Mouse (Mus musculus): Measurements from ENCODE around the gene Olfr307.
"Not testable (repeated sequence)": the region's sequence is repeated elsewhere in the genome, so short reads cannot be mapped to it uniquely, and the experiment has no call there.

The Olfr307 gene

DNA sequence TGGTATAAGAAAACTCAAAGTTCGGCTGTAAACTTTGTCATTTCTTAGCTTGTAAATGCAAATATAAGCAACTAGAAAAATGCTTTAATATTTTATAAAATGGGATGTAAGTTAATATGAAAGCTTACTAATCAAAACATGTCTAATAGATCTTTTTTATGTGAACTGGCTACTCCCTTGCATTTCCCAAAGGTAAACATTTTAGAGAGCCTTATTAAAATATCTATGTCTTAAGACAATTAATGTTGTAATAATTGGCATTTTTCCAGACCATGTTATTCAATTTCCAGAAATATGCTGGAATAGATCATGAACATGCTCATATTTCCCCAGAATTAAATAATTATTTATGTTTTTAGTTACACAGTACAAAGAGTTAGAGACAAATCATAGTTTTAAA is at the start of gene Olfr307:
Gene Olfr307, minus strand, starts transcription at position 101 of the 400 bp plus-strand sequence.
- in situ Hi-C loops (cut with MboI), result no loop called here

GRCm38 (mm10) chr7:86386558-86386957 is 49.2 kb upstream of the Olfr307 start, which contains the start of gene Olfr304:
Gene Olfr304, minus strand, starts transcription at chr7:86386658.
- in situ Hi-C loops (cut with MboI), result no loop called here

DNA sequence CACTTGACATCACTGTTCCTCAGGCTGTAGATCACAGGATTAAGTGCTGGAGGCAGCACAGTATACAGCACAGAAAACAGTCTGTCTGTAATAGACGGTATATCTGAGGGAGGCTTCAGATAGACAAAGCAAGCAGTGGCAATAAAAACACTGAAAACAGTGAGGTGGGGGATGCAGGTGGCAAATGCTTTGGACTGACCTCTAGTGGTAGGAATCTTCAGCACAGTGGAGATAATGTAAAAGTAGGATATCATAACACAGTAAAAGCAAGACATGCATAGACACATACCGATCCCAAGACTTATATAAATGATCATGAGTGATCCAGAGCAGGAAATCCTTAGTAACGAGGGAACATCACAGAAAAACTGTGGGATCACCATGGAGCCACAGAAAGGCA is 48.4 kb upstream of the Olfr307 start:
- in situ Hi-C loops (cut with MboI), result no loop called here

DNA sequence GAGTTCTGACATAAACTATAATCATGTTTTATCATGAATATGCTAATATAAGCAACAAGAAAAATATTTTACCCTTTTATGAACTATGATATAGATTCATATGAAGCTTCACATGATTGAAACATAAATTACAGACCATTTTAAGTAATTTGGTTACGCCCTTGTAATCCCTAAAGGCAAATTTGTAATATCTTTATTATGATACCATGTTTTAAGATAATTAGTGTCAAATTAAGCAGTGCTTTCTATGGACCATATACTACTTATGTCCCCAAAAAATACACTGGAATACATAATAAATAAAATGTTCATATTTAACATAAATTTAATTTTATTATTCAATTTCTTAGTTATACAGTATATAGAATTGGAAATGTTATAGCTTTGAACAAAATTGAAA is 29.4 kb upstream of the Olfr307 start, which contains the start of gene Olfr305:
Gene Olfr305, minus strand, starts transcription at position 101 of the 400 bp plus-strand sequence.
- in situ Hi-C loops (cut with MboI), result no loop called here

DNA sequence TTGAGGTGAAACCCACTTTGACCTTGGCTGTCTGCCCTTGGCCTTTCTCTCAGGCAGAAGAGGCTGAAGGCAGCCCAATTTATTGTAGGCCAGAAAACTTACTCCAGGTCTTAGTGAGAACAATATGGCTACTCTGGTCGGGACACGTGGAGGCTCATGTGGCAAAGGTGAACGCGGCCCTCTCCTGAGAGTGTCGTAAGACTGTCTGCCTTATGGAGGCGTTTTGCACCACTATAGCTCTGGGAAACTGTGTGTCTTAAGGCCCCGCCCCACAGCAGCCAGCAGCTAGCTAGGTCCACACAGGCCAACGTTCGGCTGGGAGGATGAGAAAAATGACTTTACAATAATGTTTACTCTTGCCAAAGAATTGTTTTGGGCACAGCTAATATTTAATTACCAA is 8.9 kb upstream of the Olfr307 start:
- in situ Hi-C loops (cut with MboI), result not testable (repeated sequence)

DNA sequence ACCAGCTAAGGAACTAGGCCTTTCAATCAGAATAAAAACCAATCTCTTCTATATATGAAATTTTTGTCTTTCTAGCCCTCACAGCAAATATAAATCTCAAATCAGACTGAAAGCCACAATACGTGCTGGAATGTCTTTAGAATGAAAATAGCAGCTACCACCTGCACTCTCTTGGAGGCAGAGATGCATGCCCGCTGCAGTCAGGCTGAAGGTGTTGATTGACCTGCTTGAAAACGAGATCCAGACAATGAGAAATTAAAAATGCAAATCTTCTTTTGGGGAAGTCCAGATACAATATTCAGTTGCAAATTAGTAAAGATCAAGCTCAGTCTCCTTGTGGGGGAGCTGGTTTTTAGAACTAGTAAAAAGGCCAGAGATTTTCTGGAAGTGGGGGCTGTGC is 6.9 kb upstream of the Olfr307 start:
- in situ Hi-C loops (cut with MboI), result no loop called here

DNA sequence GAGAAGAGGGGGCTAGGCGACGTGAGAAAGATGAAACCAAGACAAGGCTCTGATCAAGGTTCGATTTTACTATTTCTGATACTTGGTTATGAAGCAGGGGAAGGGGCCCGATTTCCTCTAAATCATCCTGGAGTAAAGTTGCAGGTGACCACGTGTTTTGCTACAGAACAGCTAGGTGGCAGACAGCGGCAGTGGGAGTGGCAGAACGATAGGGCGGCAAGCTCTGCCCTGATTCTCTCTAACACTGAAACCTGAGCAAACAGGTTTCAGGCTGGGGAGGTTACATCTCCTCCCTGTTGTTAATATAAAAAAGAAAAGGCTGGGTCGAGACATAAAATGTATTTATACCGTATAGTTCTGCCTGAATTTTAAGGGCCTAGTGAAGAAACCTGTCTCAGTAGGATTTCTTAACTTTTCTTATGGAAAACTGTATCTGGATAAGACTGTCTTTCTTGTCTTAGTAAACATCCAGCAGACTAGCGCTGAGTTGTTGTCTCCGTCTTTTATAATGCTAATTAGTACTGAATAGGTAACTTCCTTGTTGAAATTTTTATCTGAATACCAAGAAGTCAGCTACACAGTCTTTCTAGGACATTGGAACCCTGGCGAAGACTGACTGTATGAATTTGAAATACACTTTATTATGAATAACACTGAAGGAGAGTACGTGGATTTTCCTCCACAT is 5.6 kb upstream of the Olfr307 start:
- in situ Hi-C loops (cut with MboI), result no loop called here

DNA sequence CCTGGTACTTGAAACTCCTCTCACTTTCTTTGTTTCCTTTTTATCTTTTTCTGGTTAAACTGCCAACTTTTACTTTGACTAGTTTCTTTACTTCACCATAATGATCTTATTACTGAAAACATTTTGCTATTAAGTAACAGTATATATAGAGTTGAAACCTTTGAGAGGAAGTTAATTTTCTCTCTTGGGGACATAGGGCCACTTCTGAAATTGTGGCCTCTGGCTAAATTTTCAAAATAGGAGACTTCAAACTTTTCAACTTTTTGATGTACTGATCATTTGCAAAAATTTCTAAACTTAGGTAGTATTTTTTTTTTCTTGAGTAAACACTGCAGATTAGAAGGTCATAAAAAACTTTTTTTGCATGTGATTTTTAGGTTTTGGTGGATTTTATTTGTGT is 11.9 kb downstream of the Olfr307 start, which contains the start of gene Olfr308:
Gene Olfr308, minus strand, starts transcription at position 101 of the 400 bp plus-strand sequence.
- in situ Hi-C loops (cut with MboI), result no loop called here

GRCm38 (mm10) chr7:86321323-86321722 is 16.1 kb downstream of the Olfr307 start:
- in situ Hi-C loops (cut with MboI), result no loop called here

DNA sequence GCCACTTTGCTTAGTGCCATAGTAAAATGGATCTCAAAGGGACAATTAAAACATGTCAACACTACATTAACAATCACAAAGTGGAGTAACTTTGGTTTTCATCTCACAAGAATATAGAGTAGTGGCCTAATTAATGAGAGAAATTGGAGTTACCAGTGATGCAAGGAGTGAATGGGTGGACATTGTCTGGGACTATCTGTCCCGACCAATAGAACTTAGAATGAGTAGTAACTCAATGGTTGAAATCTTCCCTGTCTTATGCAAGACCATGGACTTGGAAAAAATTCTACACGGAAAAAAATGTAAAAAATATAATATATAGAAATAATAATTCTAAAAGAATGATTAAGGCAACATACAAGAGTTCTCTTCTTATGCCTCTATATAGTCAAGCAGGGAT is 23.8 kb downstream of the Olfr307 start, which contains the start of gene Olfr309:
Gene Olfr309, minus strand, starts transcription at position 101 of the 400 bp plus-strand sequence.
- in situ Hi-C loops (cut with MboI), result no loop called here

Data from mature B cell (primary cell).